Mouse (Mus musculus): ENCODE data around the gene Xpo5. TPM values are rescaled to one million over a fixed set of nuclear protein-coding genes. Genes with fewer than 3 reads are reported as not detected.

Gene Xpo5
- polyA plus RNA-seq, 1 experiment from 2014 or later: 26.7 TPM

DNA sequence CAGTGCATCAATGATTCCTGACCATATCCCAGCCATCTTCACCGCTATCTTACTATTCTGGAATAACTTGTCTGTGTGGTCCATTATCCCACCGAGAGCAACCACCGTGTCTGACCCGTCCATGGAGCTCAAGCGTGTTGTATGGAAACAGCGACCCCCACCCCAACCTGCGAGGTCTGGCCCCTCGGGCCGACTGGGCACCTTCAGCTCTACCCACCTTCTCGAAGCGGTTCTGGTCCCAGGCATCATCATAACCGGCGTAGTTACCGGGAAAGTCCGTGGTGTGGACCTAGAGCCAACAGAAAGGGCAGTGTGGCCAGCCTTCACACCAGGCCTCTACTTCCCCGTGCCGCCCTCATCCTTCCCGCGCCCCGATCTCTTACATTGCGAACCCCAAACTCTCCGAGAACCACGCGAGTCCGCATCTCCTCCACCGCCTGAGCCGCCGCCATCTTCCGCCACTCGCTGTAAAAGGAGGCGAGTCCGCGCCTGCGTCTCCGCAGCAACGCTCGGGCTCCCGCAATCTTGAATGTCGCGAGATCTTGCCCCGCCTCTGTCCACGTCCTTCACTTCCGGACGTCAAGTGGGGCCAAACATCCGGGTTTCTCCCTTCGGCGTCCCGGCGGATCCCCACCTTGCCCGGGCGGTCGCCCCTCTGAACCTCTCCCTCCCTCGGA, 45.1 kb downstream of the Xpo5 start, which contains the start of the genes Polr1c and Yipf3:
Gene Polr1c, minus strand, starts transcription at position 543 of the 677 bp plus-strand sequence.
Gene Yipf3, plus strand, starts transcription at position 569 of the 677 bp plus-strand sequence.
- Histone ChIP-seq H3K4me2 (ENCODE audit: low read depth, low read length) (peak within 1 kb of the TSS; percentile 89), H3K4me3 (ENCODE audit: low read length) (peak within 1 kb of the TSS; percentile 99), H3K27ac (ENCODE audit: low read length) (peak within 1 kb of the TSS; percentile 76), H3K27me3 (replicated peaks; ENCODE audit: control insufficient read depth, insufficient read depth, low read length) (no peaks in the 10 kb centered on the region), H3K9me3 (ENCODE audit: control insufficient read depth, low read length) (no peaks in the 10 kb centered on the region), H3K36me3 (ENCODE audit: control insufficient read depth, insufficient read depth, low read length) (peaks cover 33% of the 10 kb centered on the region), H3K9ac (ENCODE audit: low read depth, low read length) (peak within 1 kb of the TSS; percentile 99), H3K4me1 (ENCODE audit: control insufficient read depth, insufficient read depth, low read length) (peaks cover 17% of the 10 kb centered on the region)
- ATAC-seq: peak; percentile 94
- under 1% methylated on average over 53 of the region's 53 CpGs for WGBS

DNA sequence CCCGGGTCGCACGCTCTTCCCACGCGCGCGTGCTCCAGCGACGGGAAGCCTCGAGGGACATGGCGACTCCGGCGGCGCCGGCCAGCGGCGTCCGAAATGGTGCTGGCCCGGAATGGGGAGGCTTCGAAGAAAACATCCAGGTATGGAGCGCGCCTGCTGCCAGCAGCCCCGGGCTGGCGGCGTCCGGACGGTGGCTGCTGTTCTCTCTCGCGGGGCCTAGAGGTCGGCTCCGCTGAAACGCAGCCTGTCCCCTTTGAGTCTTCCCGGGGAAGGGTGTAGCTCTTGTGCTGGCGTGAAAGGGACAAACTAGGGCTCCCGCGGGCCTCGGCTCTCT, 45.6 kb downstream of the Xpo5 start:
- Histone ChIP-seq H3K4me1 (ENCODE audit: control insufficient read depth, insufficient read depth, low read length) (peaks cover 18% of the 10 kb centered on the region), H3K4me3 (ENCODE audit: low read length) (peak overlapping the region; percentile 99), H3K27me3 (replicated peaks; ENCODE audit: control insufficient read depth, insufficient read depth, low read length) (no peaks in the 10 kb centered on the region), H3K36me3 (ENCODE audit: control insufficient read depth, insufficient read depth, low read length) (peaks cover 33% of the 10 kb centered on the region), H3K9me3 (ENCODE audit: control insufficient read depth, low read length) (no peaks in the 10 kb centered on the region), H3K27ac (ENCODE audit: low read length) (peak overlapping the region; percentile 76), H3K9ac (ENCODE audit: low read depth, low read length) (peak overlapping the region; percentile 99), H3K4me2 (ENCODE audit: low read depth, low read length) (peak overlapping the region; percentile 89)
- WGBS: under 1% methylated on average over 37 of the region's 37 CpGs
- ATAC-seq: peak; percentile 50

DNA sequence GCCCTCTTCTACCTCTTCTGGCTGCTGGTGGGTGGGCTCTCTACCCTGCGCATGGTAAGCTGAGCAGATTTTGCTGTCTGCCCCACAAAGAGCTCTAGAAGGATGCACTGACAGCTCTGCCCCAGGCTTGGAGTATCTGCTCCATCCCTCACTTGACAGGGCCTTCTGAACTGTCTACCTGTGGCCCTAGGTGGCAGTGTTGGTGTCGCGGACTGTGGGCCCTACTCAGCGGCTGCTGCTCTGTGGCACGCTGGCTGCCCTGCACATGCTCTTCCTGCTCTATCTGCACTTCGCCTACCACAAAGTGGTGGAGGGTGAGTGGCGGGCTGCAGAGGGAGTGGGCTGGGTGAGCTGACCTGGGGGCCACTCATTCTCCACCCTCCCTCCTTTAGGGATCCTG, 48.6 kb downstream of the Xpo5 start:
- H3K4me2 ChIP-seq (ENCODE audit: low read depth, low read length): no peak overlapping the region
- peaks cover 16% of the 10 kb centered on the region for H3K27me3 ChIP-seq (replicated peaks; ENCODE audit: control insufficient read depth, insufficient read depth, low read length)
- H3K9me3 ChIP-seq (ENCODE audit: control insufficient read depth, low read length): no peaks in the 10 kb centered on the region
- H3K27ac ChIP-seq (ENCODE audit: low read length): no peak overlapping the region
- H3K4me3 ChIP-seq (ENCODE audit: low read length): no peak overlapping the region
- no peak overlapping the region for H3K9ac ChIP-seq (ENCODE audit: low read depth, low read length)
- peaks cover 19% of the 10 kb centered on the region; the same call in 1 of the 2 replicates for H3K36me3 ChIP-seq (ENCODE audit: control insufficient read depth, insufficient read depth, low read length)
- WGBS: 74% methylated on average over 7 of the region's 7 CpGs
- H3K4me1 ChIP-seq (ENCODE audit: control insufficient read depth, insufficient read depth, low read length): peaks cover 31% of the 10 kb centered on the region
- ATAC-seq: no peak

DNA sequence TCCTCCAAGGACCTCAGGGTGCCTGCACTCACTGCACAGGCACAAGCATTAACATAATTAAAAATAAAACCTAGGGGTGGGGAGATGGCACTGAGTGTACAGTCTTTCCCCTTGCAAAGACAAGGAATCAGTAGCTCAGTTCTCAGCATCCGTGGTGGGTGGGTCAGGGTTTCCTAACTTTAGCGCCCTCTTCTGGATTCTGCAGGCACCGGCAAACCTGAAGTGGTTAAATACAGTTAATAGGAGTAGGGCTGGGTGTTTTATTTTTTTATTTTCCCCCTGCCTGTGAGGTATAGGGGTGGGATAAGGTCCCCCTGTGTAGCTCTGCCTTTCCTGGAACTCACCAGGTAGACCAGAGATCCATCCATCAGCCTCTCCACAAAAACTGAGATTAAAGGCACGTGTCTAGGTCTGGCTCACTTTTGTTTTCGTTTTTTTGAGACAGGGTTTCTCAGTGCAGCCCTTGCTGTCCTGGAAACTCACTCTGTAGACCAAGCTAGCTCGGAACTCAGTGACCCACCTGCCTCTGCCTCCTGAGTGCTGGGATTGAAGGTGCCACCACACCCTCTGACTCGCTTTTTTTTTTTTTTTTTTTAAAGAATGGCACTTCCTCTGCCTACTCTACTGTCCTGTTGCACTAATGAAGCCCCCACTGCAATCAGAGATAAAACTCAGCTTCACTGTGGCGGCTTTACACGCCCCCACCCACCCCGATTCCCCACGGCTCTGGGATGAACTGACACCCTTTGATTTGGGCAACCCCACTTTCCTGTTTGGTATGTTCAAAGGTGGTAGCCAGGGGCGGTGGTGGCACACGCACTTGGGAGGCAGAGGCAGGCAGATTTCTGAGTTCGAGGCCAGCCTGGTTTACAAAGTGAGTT, 50.2 kb downstream of the Xpo5 start:
- H3K9me3 ChIP-seq (ENCODE audit: control insufficient read depth, low read length): no peaks in the 10 kb centered on the region
- no peak for ATAC-seq
- peaks cover 24% of the 10 kb centered on the region; the same call in 1 of the 2 replicates for H3K36me3 ChIP-seq (ENCODE audit: control insufficient read depth, insufficient read depth, low read length)
- H3K4me3 ChIP-seq (ENCODE audit: low read length): peak overlapping the region; percentile 71
- H3K4me1 ChIP-seq (ENCODE audit: control insufficient read depth, insufficient read depth, low read length): peaks cover 24% of the 10 kb centered on the region
- H3K4me2 ChIP-seq (ENCODE audit: low read depth, low read length): peak overlapping the region; percentile 100
- 60% methylated on average over 14 of the region's 14 CpGs for WGBS
- no peak overlapping the region for H3K27ac ChIP-seq (ENCODE audit: low read length)
- H3K27me3 ChIP-seq (replicated peaks; ENCODE audit: control insufficient read depth, insufficient read depth, low read length): peaks cover 16% of the 10 kb centered on the region
- peak overlapping the region; percentile 66; the same call in 1 of the 2 replicates for H3K9ac ChIP-seq (ENCODE audit: low read depth, low read length)

DNA sequence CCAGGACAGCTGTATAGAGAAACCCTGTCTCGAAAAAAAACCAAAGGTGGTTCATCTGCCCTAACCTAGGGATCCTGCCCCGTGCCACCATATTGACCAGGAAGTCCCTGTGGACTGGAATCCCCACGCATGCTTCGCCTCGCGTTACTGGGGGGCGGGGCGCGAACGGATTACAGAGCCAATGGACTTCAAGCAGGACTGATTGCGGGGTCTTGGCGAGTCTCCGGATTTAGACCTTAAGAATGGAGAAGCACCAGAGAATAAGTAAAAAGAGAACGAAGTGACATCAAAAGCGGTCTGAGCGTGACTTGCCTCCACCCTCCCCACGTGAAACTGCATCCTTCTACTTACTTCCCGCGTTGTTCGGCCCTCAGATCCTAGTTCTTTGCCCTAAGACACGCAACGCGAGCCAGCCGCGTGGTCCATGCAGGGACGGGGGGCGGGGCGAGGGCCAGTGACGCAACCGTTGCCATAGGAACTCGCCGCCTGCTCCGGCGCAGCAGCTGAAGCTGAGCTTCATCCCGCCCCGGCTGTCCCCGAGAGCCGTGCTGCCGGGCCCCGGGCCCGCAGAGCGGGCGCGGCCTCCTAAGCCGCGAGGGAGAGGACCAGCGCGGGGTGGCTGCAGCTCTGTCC, 51.0 kb downstream of the Xpo5 start, which contains the start of gene Lrrc73:
Gene Lrrc73, plus strand, starts transcription at position 80 of the 633 bp plus-strand sequence.
- Histone ChIP-seq H3K9ac (ENCODE audit: low read depth, low read length) (peak within 1 kb of the TSS; percentile 66), H3K4me2 (ENCODE audit: low read depth, low read length) (peak within 1 kb of the TSS; percentile 100), H3K9me3 (ENCODE audit: control insufficient read depth, low read length) (no peaks in the 10 kb centered on the region), H3K36me3 (ENCODE audit: control insufficient read depth, insufficient read depth, low read length) (peaks cover 30% of the 10 kb centered on the region; the same call in 1 of the 2 replicates), H3K4me3 (ENCODE audit: low read length) (peak within 1 kb of the TSS; percentile 71), H3K27me3 (replicated peaks; ENCODE audit: control insufficient read depth, insufficient read depth, low read length) (peaks cover 16% of the 10 kb centered on the region), H3K4me1 (ENCODE audit: control insufficient read depth, insufficient read depth, low read length) (peaks cover 23% of the 10 kb centered on the region), H3K27ac (ENCODE audit: low read length) (no peak within 1 kb of the TSS)
- 1% methylated on average over 48 of the region's 48 CpGs for WGBS
- peak; percentile 84 for ATAC-seq

DNA sequence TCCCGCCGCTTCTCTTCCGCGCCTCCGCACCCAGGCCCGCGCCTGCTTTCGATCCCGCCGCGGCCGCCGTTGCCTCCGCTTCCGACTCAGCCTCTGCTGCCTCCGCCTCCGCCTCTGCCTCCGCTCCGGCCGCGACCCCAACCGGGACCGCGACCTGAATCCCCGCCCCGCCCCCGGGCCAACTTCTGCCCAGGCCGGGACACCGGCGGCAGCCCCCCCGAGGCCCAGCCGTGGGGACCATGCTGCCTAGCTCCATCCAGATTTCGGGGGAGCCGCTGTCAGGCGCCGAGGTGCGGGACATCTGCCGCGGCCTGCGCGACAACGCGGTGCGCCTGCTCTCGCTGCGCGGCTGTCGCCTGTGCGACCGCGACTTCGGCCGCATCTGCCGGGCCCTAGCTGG, 51.5 kb downstream of the Xpo5 start:
- Histone ChIP-seq H3K27me3 (replicated peaks; ENCODE audit: control insufficient read depth, insufficient read depth, low read length) (peaks cover 16% of the 10 kb centered on the region), H3K36me3 (ENCODE audit: control insufficient read depth, insufficient read depth, low read length) (peaks cover 30% of the 10 kb centered on the region; the same call in 1 of the 2 replicates), H3K9me3 (ENCODE audit: control insufficient read depth, low read length) (no peaks in the 10 kb centered on the region), H3K4me2 (ENCODE audit: low read depth, low read length) (peak overlapping the region; percentile 100), H3K9ac (ENCODE audit: low read depth, low read length) (peak overlapping the region; percentile 66), H3K27ac (ENCODE audit: low read length) (no peak overlapping the region), H3K4me3 (ENCODE audit: low read length) (peak overlapping the region; percentile 71), H3K4me1 (ENCODE audit: control insufficient read depth, insufficient read depth, low read length) (peaks cover 17% of the 10 kb centered on the region)
- under 1% methylated on average over 52 of the region's 54 CpGs for WGBS
- peak; percentile 24 for ATAC-seq

DNA sequence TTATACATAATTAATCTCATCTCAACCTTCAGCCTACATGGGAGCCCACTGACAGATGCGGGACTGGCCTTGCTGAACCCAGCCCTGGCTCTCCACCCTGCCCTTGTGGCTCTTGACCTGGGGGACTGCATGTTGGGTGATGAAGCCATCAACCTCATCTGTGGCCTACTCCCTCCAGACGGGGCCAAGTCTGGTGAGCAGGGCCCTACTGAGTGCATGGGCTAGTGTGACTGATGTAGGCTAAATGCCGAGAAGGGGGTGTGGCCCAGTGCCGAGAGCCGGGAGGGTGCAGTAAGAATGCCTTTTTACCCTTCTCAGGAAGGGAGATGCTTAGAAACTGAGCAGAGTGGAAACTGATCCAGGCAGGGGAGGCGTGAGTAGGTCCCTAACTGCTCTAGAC, 52.6 kb downstream of the Xpo5 start:
- no peak overlapping the region for H3K4me3 ChIP-seq (ENCODE audit: low read length)
- no peak for ATAC-seq
- peaks cover 14% of the 10 kb centered on the region for H3K4me1 ChIP-seq (ENCODE audit: control insufficient read depth, insufficient read depth, low read length)
- H3K27me3 ChIP-seq (replicated peaks; ENCODE audit: control insufficient read depth, insufficient read depth, low read length): peaks cover 16% of the 10 kb centered on the region
- no peak overlapping the region for H3K4me2 ChIP-seq (ENCODE audit: low read depth, low read length)
- H3K27ac ChIP-seq (ENCODE audit: low read length): no peak overlapping the region
- WGBS: 32% methylated on average over 6 of the region's 6 CpGs
- H3K9me3 ChIP-seq (ENCODE audit: control insufficient read depth, low read length): no peaks in the 10 kb centered on the region
- peaks cover 36% of the 10 kb centered on the region; the same call in 1 of the 2 replicates for H3K36me3 ChIP-seq (ENCODE audit: control insufficient read depth, insufficient read depth, low read length)
- no peak overlapping the region for H3K9ac ChIP-seq (ENCODE audit: low read depth, low read length)

DNA sequence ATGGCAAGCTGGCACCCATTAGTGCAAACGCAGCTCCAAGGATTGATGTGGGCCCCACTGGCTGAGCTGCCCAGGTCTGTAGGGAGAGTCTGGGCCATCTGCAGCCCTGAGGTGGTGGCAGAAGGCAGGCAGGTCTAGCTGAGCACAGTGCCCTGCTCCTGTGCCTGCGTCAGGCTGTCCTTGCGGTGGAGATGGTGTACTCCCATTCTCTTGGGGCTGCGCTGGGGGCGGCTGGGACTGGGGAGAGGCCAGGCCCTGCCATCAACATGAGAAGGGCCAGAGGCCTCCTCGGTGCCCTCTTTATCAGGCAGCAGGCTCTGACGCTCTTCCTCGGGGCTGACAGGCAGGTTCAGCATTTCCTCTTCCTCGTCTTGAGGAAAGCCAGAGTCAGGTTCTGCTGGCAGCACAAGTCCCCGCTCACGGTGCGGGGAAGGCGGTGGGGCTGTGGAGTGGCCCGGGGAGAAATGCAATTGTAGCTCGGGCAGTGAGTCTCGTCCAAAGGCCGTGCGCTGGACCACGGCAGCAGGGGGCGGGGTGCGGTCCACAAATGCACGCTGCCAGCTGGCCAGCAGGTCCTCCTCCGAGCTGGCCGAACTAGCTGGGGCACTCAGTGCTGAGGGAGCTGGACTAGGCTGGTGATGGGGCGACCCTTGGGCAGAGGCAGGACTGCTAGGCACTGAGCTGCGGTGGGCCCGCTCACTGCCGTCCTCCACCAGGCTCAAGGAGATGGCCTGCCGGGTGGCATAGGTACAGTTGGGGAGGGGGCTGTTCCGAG, 55.9 kb downstream of the Xpo5 start:
- Histone ChIP-seq H3K27ac (ENCODE audit: low read length) (no peak overlapping the region), H3K36me3 (ENCODE audit: control insufficient read depth, insufficient read depth, low read length) (peaks cover 28% of the 10 kb centered on the region), H3K9ac (ENCODE audit: low read depth, low read length) (no peak overlapping the region), H3K9me3 (ENCODE audit: control insufficient read depth, low read length) (no peaks in the 10 kb centered on the region), H3K4me1 (ENCODE audit: control insufficient read depth, insufficient read depth, low read length) (peaks cover 9% of the 10 kb centered on the region), H3K27me3 (replicated peaks; ENCODE audit: control insufficient read depth, insufficient read depth, low read length) (peaks cover 16% of the 10 kb centered on the region), H3K4me3 (ENCODE audit: low read length) (no peak overlapping the region), H3K4me2 (ENCODE audit: low read depth, low read length) (no peak overlapping the region)
- no peak for ATAC-seq
- WGBS: 82% methylated on average over 30 of the region's 30 CpGs
